Mouse (Mus musculus) erythroblast, embryonic 14.5 days (primary cell): Measurements from ENCODE around the gene Fdxr. TPM values are rescaled to one million over a fixed set of nuclear protein-coding genes. Genes with fewer than 3 reads are reported as not detected.

Experiments
- H3K27me3 ChIP-seq: 2 replicates; pipeline ENCODE4 v1.6.1; 2012; ENCODE audit warnings: inconsistent platforms; ENCODE audit not compliant: control insufficient read depth
- H3K36me3 ChIP-seq: 2 replicates; pipeline ENCODE4 v1.6.1; 2012; ENCODE audit warnings: mild to moderate bottlenecking, inconsistent platforms; ENCODE audit not compliant: control insufficient read depth
- H3K4me1 ChIP-seq: 2 replicates; pipeline ENCODE4 v1.6.1; 2012; ENCODE audit warnings: inconsistent platforms; ENCODE audit not compliant: control insufficient read depth
- H3K4me3 ChIP-seq: replicated peaks from 2 replicates; pipeline ENCODE3; 2012; ENCODE audit warnings: moderate library complexity, mild to moderate bottlenecking, inconsistent platforms
- H3K9me3 ChIP-seq: 2 replicates; pipeline ENCODE4 v1.6.1; 2012; ENCODE audit warnings: low read length, inconsistent platforms, mixed read lengths; ENCODE audit not compliant: control insufficient read depth
- GATA1 ChIP-seq: IDR thresholded peaks from 2 replicates; pipeline ENCODE4 v1.6.1; 2012; ENCODE audit warnings: low read length, inconsistent platforms, mixed read lengths
- TAL1 ChIP-seq: IDR thresholded peaks from 3 replicates; pipeline ENCODE4 v1.6.1; 2012; ENCODE audit warnings: low read length, inconsistent platforms, mixed read lengths
- polyA plus RNA-seq: library from polyadenylated mRNA; stranded (reverse); fragments of >175 nt; gene quantifications from 2 replicates; pipeline ENCODE4 v1.2.3, GENCODE M21; 2012

Fdxr gene
- polyA plus RNA-seq, 1 experiment: 1.5 TPM

- Histone ChIP-seq H3K27me3 (peaks cover 18% of the 10 kb centered on the region), H3K4me1 (peaks cover 5% of the 10 kb centered on the region; the same call in 1 of the 2 replicates), H3K4me3 (no peak overlapping the region), H3K36me3 (no peaks in the 10 kb centered on the region; the same call in 1 of the 2 replicates), H3K9me3 (no peaks in the 10 kb centered on the region)
- TF ChIP-seq TAL1: no peak
- no peak for TF ChIP-seq GATA1
Observed at GRCm38 (mm10) chr11:115292631-115293375, 16.0 kb upstream of the Fdxr start.

- Histone ChIP-seq H3K9me3 (no peaks in the 10 kb centered on the region), H3K4me1 (peaks cover 3% of the 10 kb centered on the region; the same call in 1 of the 2 replicates), H3K27me3 (peaks cover 5% of the 10 kb centered on the region), H3K4me3 (no peak overlapping the region), H3K36me3 (no peaks in the 10 kb centered on the region; the same call in 1 of the 2 replicates)
- no peak for TF ChIP-seq GATA1
Observed at GRCm38 (mm10) chr11:115291503-115291902, 14.7 kb upstream of the Fdxr start.

GRCm38 (mm10) chr11:115290919-115291318 lies 14.1 kb upstream of the Fdxr start:
- Histone ChIP-seq H3K4me3 (no peak overlapping the region), H3K36me3 (no peaks in the 10 kb centered on the region; the same call in 1 of the 2 replicates), H3K4me1 (peaks cover 3% of the 10 kb centered on the region; the same call in 1 of the 2 replicates), H3K9me3 (no peaks in the 10 kb centered on the region), H3K27me3 (no peaks in the 10 kb centered on the region; the same call in 1 of the 2 replicates)
- TF ChIP-seq TAL1 (no peak), GATA1 (no peak)

GRCm38 (mm10) chr11:115290314-115290713 lies 13.5 kb upstream of the Fdxr start:
- H3K9me3 ChIP-seq: no peaks in the 10 kb centered on the region
- H3K4me1 ChIP-seq: peaks cover 3% of the 10 kb centered on the region; the same call in 1 of the 2 replicates
- TF ChIP-seq TAL1: no peak
- TF ChIP-seq GATA1: no peak
- H3K4me3 ChIP-seq: no peak overlapping the region
- no peaks in the 10 kb centered on the region; the same call in 1 of the 2 replicates for H3K36me3 ChIP-seq
- H3K27me3 ChIP-seq: no peaks in the 10 kb centered on the region; the same call in 1 of the 2 replicates

GRCm38 (mm10) chr11:115289885-115290284 lies 13.0 kb upstream of the Fdxr start:
- TF ChIP-seq GATA1 (no peak), TAL1 (no peak)
- Histone ChIP-seq H3K27me3 (no peaks in the 10 kb centered on the region; the same call in 1 of the 2 replicates), H3K4me3 (no peak overlapping the region), H3K36me3 (no peaks in the 10 kb centered on the region; the same call in 1 of the 2 replicates), H3K4me1 (peaks cover 3% of the 10 kb centered on the region; the same call in 1 of the 2 replicates), H3K9me3 (no peaks in the 10 kb centered on the region)

GRCm38 (mm10) chr11:115288305-115288704 lies 11.5 kb upstream of the Fdxr start:
- Histone ChIP-seq H3K27me3 (no peaks in the 10 kb centered on the region), H3K4me1 (peaks cover 3% of the 10 kb centered on the region; the same call in 1 of the 2 replicates), H3K9me3 (no peaks in the 10 kb centered on the region), H3K4me3 (no peak overlapping the region), H3K36me3 (no peaks in the 10 kb centered on the region; the same call in 1 of the 2 replicates)
- TF ChIP-seq TAL1: no peak
- TF ChIP-seq GATA1: no peak

- H3K36me3 ChIP-seq: no peaks in the 10 kb centered on the region; the same call in 1 of the 2 replicates
- H3K9me3 ChIP-seq: no peaks in the 10 kb centered on the region
- no peaks in the 10 kb centered on the region for H3K27me3 ChIP-seq
- TF ChIP-seq TAL1 (no peak), GATA1 (no peak)
- H3K4me3 ChIP-seq: no peak overlapping the region
- H3K4me1 ChIP-seq: peaks cover 3% of the 10 kb centered on the region
Observed at GRCm38 (mm10) chr11:115287386-115287785, 10.5 kb upstream of the Fdxr start.

GRCm38 (mm10) chr11:115286201-115286993 lies 9.5 kb upstream of the Fdxr start:
- peaks cover 9% of the 10 kb centered on the region for H3K4me1 ChIP-seq
- H3K36me3 ChIP-seq: no peaks in the 10 kb centered on the region; the same call in 1 of the 2 replicates
- no peak overlapping the region for H3K4me3 ChIP-seq
- no peak for TF ChIP-seq GATA1
- TF ChIP-seq TAL1: no peak
- no peaks in the 10 kb centered on the region for H3K9me3 ChIP-seq
- H3K27me3 ChIP-seq: no peaks in the 10 kb centered on the region

- H3K4me1 ChIP-seq: peaks cover 10% of the 10 kb centered on the region
- H3K36me3 ChIP-seq: no peaks in the 10 kb centered on the region; the same call in 1 of the 2 replicates
- H3K27me3 ChIP-seq: no peaks in the 10 kb centered on the region
- H3K9me3 ChIP-seq: no peaks in the 10 kb centered on the region
- no peak for TF ChIP-seq GATA1
- TF ChIP-seq TAL1: no peak
- no peak overlapping the region for H3K4me3 ChIP-seq
Observed at GRCm38 (mm10) chr11:115285282-115285681, 8.4 kb upstream of the Fdxr start.
